Mouse (Mus musculus) forebrain, postnatal 0 days (tissue): Measurements from ENCODE around the gene Card19. TPM values are rescaled to one million over a fixed set of nuclear protein-coding genes. Genes with fewer than 3 reads are reported as not detected.

ENCODE experiments used
- ATAC-seq: fragments of 200-750 bp; cut with Nextera tagmentation; 2 replicates; pipeline ENCODE4 v1.8.0; 2017; ENCODE audit warnings: mild to moderate bottlenecking, moderate library complexity
- DNase-seq: peaks from one replicate; pipeline ENCODE4 v3.0.0-alpha.2; 2015
- H3K27ac ChIP-seq: fragments of 300-500 bp; sonication (generic); 2 replicates; pipeline ENCODE4 v1.5.1; 2014; ENCODE audit warnings: low read depth, mild to moderate bottlenecking, antibody characterized with exemption, low read length, moderate library complexity, mixed read lengths
- H3K27me3 ChIP-seq: fragments of 300-500 bp; sonication (generic); 2 replicates; pipeline ENCODE4 v1.6.1; 2014; ENCODE audit warnings: mild to moderate bottlenecking, low read length, mixed read lengths; ENCODE audit not compliant: insufficient read depth
- H3K36me3 ChIP-seq: fragments of 300-500 bp; sonication (generic); 2 replicates; pipeline ENCODE4 v1.6.1; 2014; ENCODE audit warnings: mild to moderate bottlenecking, moderate library complexity; ENCODE audit not compliant: insufficient read depth
- H3K4me1 ChIP-seq: fragments of 300-500 bp; sonication (generic); 2 replicates; pipeline ENCODE4 v1.6.1; 2014; ENCODE audit warnings: antibody characterized with exemption; ENCODE audit not compliant: insufficient read depth
- H3K4me2 ChIP-seq: fragments of 300-500 bp; sonication (generic); 2 replicates; pipeline ENCODE4 v1.6.1; 2014; ENCODE audit warnings: low read depth, mild to moderate bottlenecking, moderate library complexity
- H3K4me3 ChIP-seq: fragments of 300-500 bp; sonication (generic); 2 replicates; pipeline ENCODE4 v1.5.1; 2014; ENCODE audit warnings: low read depth, low read length, mixed read lengths
- H3K9ac ChIP-seq: fragments of 300-500 bp; sonication (generic); 2 replicates; pipeline ENCODE4 v1.6.1; 2014; ENCODE audit warnings: mild to moderate bottlenecking
- H3K9me3 ChIP-seq: fragments of 300-500 bp; sonication (generic); 2 replicates; pipeline ENCODE4 v1.6.1; 2016; ENCODE audit warnings: low read length
- CTCF ChIP-seq: sonication (generic); IDR thresholded peaks from 2 replicates; pipeline ENCODE4 v1.5.1; 2016; ENCODE audit warnings: antibody characterized with exemption, control low read depth, low read depth
- WGBS: fragments of 180-500 bp; shearing (Covaris S2); extraction: QIAGEN DNeasy Blood & Tissue Kit; methylation state at CpG from one replicate; pipeline ENCODE4 v1.1.7; 2014; 5-methylcytosine and 5-hydroxymethylcytosine counted together
- polyA plus RNA-seq: library from polyadenylated mRNA; unstranded; fragments of >200 nt; fragmentation: Nextera tagmentation; extraction: Ambion mirVana; gene quantifications from 2 replicates; pipeline ENCODE4 v1.2.1, GENCODE M21; 2015
- total RNA-seq: library from RNA; depleted of rRNA; stranded (reverse); fragments of >200 nt; gene quantifications from 2 replicates; pipeline ENCODE4 v1.2.3, GENCODE M21; 2014

Gene Card19
- total and polyA plus RNA-seq, 2 experiments from 2014 or later, result 14.9 to 32.0 TPM

DNA sequence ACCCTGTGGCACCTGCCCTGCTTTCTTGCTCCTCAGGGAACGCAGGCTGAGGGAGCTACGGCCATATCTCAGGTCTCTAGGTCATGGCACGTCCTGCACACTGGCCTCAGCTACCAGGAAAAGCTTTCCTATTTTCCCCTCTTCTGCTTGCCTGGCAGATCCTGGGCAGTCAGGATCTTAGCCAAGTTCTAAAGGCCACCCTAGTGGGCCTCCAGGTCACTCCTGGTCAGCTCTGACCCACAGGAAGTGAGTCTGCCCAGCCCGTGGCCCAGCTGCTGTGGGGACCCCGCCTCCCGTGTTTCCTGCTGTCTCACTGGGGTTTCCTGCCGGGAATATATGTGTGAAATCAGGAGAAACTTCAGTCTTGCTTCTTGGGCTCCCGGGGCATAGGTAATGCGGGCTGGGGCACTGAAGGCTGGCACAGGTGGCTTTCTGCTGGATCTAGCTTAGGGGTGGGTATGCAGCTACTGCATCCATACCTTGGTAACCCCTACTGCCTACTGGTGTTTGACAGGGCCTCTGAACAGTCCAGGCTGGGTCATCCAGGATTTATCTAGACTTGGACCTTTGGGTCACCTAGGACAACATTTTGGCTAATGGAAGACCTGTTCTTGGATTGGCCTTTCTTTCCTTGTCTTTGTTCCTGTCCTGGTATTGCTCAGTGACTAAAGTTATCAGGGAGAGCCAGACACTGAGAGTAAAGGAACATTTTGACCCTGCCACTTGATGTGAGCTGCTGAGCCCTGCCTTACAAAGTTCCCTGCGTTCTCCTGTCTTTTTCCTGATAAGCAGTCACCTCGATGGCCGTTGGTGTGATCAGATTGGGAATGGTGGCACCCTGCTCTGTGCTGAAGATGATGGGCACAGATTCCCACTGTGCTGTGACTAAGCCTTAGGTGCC lies 25.6 kb downstream of the Card19 start:
- Histone ChIP-seq H3K36me3 (no peaks in the 10 kb centered on the region), H3K27me3 (no peaks in the 10 kb centered on the region), H3K4me3 (no peak overlapping the region), H3K4me2 (no peak overlapping the region), H3K4me1 (peaks cover 6% of the 10 kb centered on the region), H3K27ac (no peak overlapping the region), H3K9me3 (no peaks in the 10 kb centered on the region), H3K9ac (no peak overlapping the region)
- TF ChIP-seq CTCF, result no peak
- DNase-seq, result no peak
- no peak for ATAC-seq
- WGBS, result 80% methylated on average over 12 of the region's 12 CpGs

DNA sequence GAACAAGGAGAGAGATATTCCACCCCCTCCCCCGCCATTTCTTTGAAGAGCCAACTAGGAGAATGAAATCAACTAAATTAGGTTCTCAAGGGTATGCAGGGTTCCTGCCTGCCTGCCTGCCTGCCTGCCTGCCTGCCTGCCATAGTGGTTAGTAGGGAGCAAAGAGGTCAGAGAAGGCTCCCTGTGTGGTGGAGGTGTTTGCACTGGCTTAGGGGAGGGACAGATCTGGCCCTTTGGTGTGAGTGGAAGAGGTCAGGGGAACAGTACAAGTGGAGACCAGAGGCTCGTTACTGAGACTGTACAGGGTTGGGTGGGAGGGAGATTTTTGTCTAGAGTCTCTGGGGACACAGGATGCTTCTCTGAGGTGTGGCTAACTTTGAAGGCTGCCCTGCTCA lies 26.9 kb downstream of the Card19 start:
- TF ChIP-seq CTCF, result no peak
- peaks cover 6% of the 10 kb centered on the region for H3K4me1 ChIP-seq
- H3K27me3 ChIP-seq, result no peaks in the 10 kb centered on the region
- H3K27ac ChIP-seq, result no peak overlapping the region
- H3K36me3 ChIP-seq, result no peaks in the 10 kb centered on the region
- no peak overlapping the region for H3K4me3 ChIP-seq
- H3K4me2 ChIP-seq, result no peak overlapping the region
- 44% methylated on average over 2 of the region's 2 CpGs for WGBS
- DNase-seq (no peak), ATAC-seq (no peak)
- H3K9me3 ChIP-seq, result no peaks in the 10 kb centered on the region
- no peak overlapping the region for H3K9ac ChIP-seq

DNA sequence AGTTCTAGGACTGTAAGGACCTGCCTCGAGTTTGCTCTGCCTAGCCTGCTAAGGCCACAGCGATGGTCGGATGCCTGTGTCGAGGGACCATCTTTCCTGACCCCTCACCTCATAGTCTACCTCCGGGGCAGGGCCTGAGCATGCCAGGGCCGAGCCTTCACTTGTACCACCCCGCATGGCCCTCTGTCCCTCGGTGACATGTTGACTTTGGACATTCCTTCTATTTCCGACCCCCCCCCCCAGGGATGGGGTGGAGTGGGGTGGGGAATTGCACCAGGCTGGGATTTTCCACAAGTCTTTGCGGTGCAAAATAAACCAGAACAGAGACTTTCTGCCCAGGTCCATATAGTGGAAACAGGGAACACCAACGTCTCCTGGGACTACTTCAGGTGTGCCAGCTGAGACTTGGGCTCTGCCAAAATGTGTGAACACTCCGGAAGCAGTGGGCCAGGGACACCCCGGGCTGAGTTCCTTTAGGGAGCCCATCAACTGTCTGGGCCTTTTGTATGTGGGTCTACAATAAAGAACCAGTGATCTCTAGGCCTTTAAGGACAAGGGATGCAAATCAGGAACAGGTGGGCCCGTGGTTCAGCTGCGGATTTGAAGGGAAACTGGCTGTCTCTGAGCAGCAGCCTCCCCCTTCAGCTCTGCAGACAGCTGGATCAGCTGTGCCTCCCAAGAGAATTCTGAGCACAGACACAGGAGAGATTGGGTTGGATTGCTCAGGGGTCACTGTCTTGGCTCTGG lies 27.4 kb downstream of the Card19 start:
- DNase-seq (no peak), ATAC-seq (no peak; the same call in 1 of the 2 replicates)
- no peaks in the 10 kb centered on the region for H3K27me3 ChIP-seq
- TF ChIP-seq CTCF, result no peak
- peaks cover 6% of the 10 kb centered on the region for H3K4me1 ChIP-seq
- peak overlapping the region; percentile 100 for H3K4me2 ChIP-seq
- peak overlapping the region; percentile 66 for H3K9ac ChIP-seq
- no peaks in the 10 kb centered on the region for H3K36me3 ChIP-seq
- H3K27ac ChIP-seq, result no peak overlapping the region
- WGBS, result 27% methylated on average over 15 of the region's 15 CpGs
- H3K4me3 ChIP-seq, result peak overlapping the region; percentile 74
- H3K9me3 ChIP-seq, result no peaks in the 10 kb centered on the region

DNA sequence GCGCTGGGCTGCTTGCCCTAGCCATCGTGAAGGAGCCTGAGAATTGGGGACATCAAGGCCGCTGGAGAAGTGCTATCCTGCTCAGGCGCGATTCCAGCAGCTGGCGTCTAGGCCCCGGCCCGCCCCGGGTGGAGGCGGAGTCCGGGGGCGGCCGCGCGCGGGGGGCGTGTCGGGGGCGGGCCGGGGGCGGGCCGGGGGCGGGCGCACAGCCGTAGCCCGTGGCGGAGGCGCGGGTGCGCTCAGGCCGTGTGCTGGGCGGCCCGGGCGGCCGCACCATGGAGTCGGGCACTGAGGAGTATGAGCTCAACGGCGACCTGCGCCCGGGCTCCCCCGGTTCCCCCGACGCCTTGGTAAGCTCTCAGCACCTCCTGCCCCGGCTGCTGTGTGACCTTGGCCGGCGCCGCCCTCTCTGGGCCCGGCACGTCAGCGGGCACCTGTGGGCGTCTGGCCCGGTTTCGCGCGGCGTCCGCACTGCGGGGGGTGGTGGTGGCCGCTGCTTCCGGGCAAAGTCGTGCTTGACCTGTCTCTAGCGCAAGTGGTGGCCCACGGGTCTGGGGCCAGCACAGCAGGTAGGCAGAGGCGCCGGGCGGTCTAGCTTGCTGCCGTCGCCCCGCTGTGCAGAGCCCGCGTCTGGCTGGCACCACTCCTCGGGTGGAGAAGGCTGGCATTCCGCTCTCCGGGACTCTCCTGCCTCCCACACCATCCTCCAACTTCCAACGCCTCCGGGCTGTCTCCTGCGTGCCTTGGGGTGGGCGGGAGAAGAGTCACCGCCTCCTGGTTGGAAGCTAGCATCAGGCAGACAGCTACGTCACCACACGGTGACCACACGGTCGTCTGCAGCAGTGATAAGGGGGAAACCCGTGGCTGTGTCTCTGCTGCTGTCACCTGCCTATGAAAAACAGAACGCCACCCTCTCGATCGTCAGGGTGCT lies 28.3 kb downstream of the Card19 start, which contains the start of gene Ninj1:
TSS of gene Ninj1 (plus strand) at position 198 of the 931 bp plus-strand sequence.
- no peak for TF ChIP-seq CTCF
- Histone ChIP-seq H3K4me1 (peaks cover 6% of the 10 kb centered on the region), H3K4me2 (peak within 1 kb of the TSS; percentile 100), H3K36me3 (no peaks in the 10 kb centered on the region), H3K27me3 (no peaks in the 10 kb centered on the region), H3K9ac (peak within 1 kb of the TSS; percentile 66), H3K9me3 (no peaks in the 10 kb centered on the region), H3K4me3 (peak within 1 kb of the TSS; percentile 74), H3K27ac (peak within 1 kb of the TSS; percentile 54)
- WGBS, result under 1% methylated on average over 75 of the region's 87 CpGs
- peak; percentile 90 for ATAC-seq
- peak; percentile 81 for DNase-seq

DNA sequence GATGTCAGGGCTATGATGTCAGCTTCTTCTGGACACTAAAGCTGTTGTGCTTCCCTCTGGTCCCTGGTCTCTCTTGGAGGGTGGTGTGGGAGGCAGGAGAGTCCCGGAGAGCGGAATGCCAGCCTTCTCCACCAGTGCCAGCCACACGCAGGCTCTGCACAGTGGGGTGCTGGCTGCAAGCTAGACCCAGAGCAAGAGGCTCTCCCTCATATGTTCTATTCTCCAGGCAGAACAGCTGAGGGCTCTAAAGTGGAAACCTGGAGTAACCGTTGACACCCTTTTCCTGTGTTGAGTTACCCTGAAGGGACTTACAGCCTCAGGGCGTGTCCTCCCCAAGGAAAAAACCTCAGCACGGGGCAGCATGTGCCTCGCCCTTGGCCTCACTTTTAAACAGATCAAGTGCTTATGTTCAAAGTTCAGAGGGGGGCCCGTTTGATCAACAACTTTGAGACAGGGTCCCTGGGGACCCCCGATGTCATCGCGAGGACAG lies 29.0 kb downstream of the Card19 start:
- no peak overlapping the region for H3K27ac ChIP-seq
- no peak for TF ChIP-seq CTCF
- peak overlapping the region; percentile 100 for H3K4me2 ChIP-seq
- H3K9me3 ChIP-seq, result no peaks in the 10 kb centered on the region
- ATAC-seq (0 out of 2 replicates have a peak, but pooled peaks have one; percentile 2), DNase-seq (peak; percentile 10)
- peak overlapping the region; percentile 74 for H3K4me3 ChIP-seq
- no peaks in the 10 kb centered on the region for H3K36me3 ChIP-seq
- H3K27me3 ChIP-seq, result no peaks in the 10 kb centered on the region
- WGBS, result 19% methylated on average over 11 of the region's 11 CpGs
- H3K4me1 ChIP-seq, result peaks cover 6% of the 10 kb centered on the region
- peak overlapping the region; percentile 66 for H3K9ac ChIP-seq

DNA sequence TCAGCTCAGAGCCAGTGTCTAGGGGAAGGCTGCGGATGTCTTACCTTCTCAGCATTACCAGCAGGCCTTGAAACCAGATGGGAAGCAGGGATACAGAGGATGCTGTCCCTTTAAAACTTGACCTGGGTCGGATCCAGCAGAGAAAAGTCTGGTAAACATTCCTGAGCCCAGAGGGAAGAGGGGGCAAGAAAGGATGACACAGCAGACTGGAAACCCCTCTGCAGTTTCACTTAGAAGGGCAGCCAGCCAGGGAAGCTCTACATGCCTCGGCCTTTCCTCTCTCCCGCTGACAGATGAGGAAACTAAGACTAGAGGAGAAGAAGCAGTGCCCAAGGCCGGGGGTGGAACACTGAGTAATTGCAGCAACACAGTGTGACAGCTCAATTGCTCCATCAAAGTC lies 32.2 kb downstream of the Card19 start:
- DNase-seq (no peak), ATAC-seq (no peak)
- no peak for TF ChIP-seq CTCF
- no peaks in the 10 kb centered on the region for H3K36me3 ChIP-seq
- H3K4me1 ChIP-seq, result peaks cover 6% of the 10 kb centered on the region
- H3K9me3 ChIP-seq, result no peaks in the 10 kb centered on the region
- WGBS, result 60% methylated on average over 5 of the region's 5 CpGs
- no peaks in the 10 kb centered on the region for H3K27me3 ChIP-seq
- no peak overlapping the region for H3K9ac ChIP-seq
- H3K4me3 ChIP-seq, result no peak overlapping the region
- H3K4me2 ChIP-seq, result no peak overlapping the region
- H3K27ac ChIP-seq, result no peak overlapping the region
